ENCODE assay signal across 30 mouse cellular contexts in the genomic region with DNA sequence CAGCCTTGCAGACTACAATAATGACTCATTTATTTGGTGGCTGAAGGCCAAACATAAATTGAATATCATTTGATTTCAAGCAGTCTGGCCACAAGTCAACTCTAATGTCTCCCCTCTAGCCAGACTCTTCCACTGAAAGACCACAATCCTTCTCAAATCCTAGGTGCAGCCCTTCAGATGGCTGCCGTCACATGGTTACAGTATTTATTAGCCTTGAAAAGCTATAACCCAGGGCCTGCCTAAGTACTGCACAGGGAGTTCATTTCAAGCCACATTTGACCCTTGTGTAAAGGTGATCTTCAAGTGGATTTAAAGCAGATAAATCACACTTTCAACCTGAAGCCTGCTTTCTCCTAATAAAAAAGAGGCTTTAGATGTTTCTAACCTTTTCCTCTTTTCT. TPM values are rescaled to one million over a fixed set of nuclear protein-coding genes. Genes with fewer than 3 reads are reported as not detected.
DNase-seq lines count a peak whose midpoint lies in the region; ATAC-seq and TF ChIP-seq lines count a peak whose summit lies in the region.
"Had no signal": no experiment of that assay in that cellular context is flagged by ENCODE, and none has a peak within 500 bp of the region (broad histone marks: within the 10 kb centered on the region; RNA-seq: fewer than 3 reads in every experiment).

No protein-coding gene starts in this region.

- no peak overlapping the region for H3K27ac ChIP-seq in embryonic facial prominence, embryonic 14.5 days (replicated peaks; ENCODE audit: low read depth, low read length)
- no peak overlapping the region for H3K27ac ChIP-seq in embryonic facial prominence, embryonic 10.5 days (replicated peaks)
- H3K27ac ChIP-seq in midbrain, embryonic 15.5 days = peak overlapping the region; percentile 49; the same call in 1 of the 2 replicates
- no peak overlapping the region for H3K27ac ChIP-seq in midbrain, embryonic 11.5 days (ENCODE audit: low read depth, low read length)
- H3K27ac ChIP-seq in cerebellum, adult 2 months (ENCODE audit: insufficient read depth, low read length) = no peak overlapping the region
- H3K27ac ChIP-seq: embryonic facial prominence, embryonic 12.5 days; heart, embryonic 13.5 days; left cerebral cortex, adult 2 months had no signal

- 62% methylated on average over 1 of the region's 1 CpGs for WGBS in embryonic facial prominence, embryonic 14.5 days
- WGBS in embryonic facial prominence, embryonic 10.5 days = 88% methylated on average over 1 of the region's 1 CpGs
- 54% methylated on average over 1 of the region's 1 CpGs for WGBS in midbrain, embryonic 15.5 days
- WGBS in midbrain, embryonic 11.5 days = 90% methylated on average over 1 of the region's 1 CpGs
- WGBS in cerebellum, adult 2 months = 82% methylated on average over 1 of the region's 1 CpGs

- H3K4me1 ChIP-seq in embryonic facial prominence, embryonic 14.5 days (ENCODE audit: control insufficient read depth, insufficient read depth, low read length) = 0 out of 2 replicates have a peak, but pooled peaks cover 8% of the 10 kb centered on the region
- H3K4me1 ChIP-seq in embryonic facial prominence, embryonic 10.5 days = peaks cover 7% of the 10 kb centered on the region; the same call in 1 of the 2 replicates
- H3K4me1 ChIP-seq in midbrain, embryonic 15.5 days = peaks cover 10% of the 10 kb centered on the region
- H3K4me1 ChIP-seq in midbrain, embryonic 11.5 days (ENCODE audit: control insufficient read depth, insufficient read depth, low read length) = no peaks in the 10 kb centered on the region
- H3K4me1 ChIP-seq in cerebellum, adult 2 months (ENCODE audit: control insufficient read depth, insufficient read depth, low read length) = peaks cover 3% of the 10 kb centered on the region
- H3K4me1 ChIP-seq: heart, embryonic 13.5 days had no signal

- DNase-seq in embryonic facial prominence, embryonic 14.5 days (ENCODE audit: low spot score) = peak; percentile 41
- no peak for DNase-seq in embryonic facial prominence, embryonic 10.5 days (ENCODE audit: low spot score)
- DNase-seq in midbrain, embryonic 11.5 days (ENCODE audit: low spot score, missing footprints) = no peak
- DNase-seq in brain, embryonic 14.5 days (ENCODE audit: low read depth) = peak; percentile 42
- DNase-seq in cerebellum, adult 2 months = no peak
- no peak for DNase-seq in heart, postnatal 14 days
- DNase-seq: adrenal gland, postnatal 10 days; B cell, adult 2 months; cerebellum, adult 11 months; cerebellum, postnatal 14 days; heart, postnatal 36 days; kidney, adult 8-10 months; kidney, postnatal 14 days; left cerebral cortex, postnatal 4 days; liver; lung, postnatal 10 days; right cerebral cortex, postnatal 14 days; spleen, adult 18-20 months; thymus, postnatal 36 days had no signal

- no peak for TF ChIP-seq POLR2A in brain, embryonic 14.5 days (IDR thresholded peaks at IDR 0.05; ENCODE audit: borderline replicate concordance, extremely low read depth, insufficient read depth, insufficient read length, poor library complexity, severe bottlenecking)
- TF ChIP-seq POLR2A in cerebellum, adult 2 months (IDR thresholded peaks at IDR 0.05; ENCODE audit: borderline replicate concordance, insufficient read depth, low read length) = no peak

- no peak overlapping the region for H3K4me2 ChIP-seq in embryonic facial prominence, embryonic 14.5 days (ENCODE audit: low read depth, low read length)
- H3K4me2 ChIP-seq in midbrain, embryonic 15.5 days = no peak overlapping the region
- no peak overlapping the region for H3K4me2 ChIP-seq in midbrain, embryonic 11.5 days
- H3K4me2 ChIP-seq: embryonic facial prominence, embryonic 12.5 days; heart, embryonic 13.5 days had no signal

- H3K9ac ChIP-seq in embryonic facial prominence, embryonic 14.5 days (ENCODE audit: low read depth, low read length) = no peak overlapping the region
- H3K9ac ChIP-seq in midbrain, embryonic 15.5 days = no peak overlapping the region
- no peak overlapping the region for H3K9ac ChIP-seq in midbrain, embryonic 11.5 days (ENCODE audit: low read length)
- H3K9ac ChIP-seq: embryonic facial prominence, embryonic 12.5 days; heart, embryonic 13.5 days had no signal

- H3K9me3 ChIP-seq in embryonic facial prominence, embryonic 14.5 days (ENCODE audit: control insufficient read depth, low read length) = no peaks in the 10 kb centered on the region
- H3K9me3 ChIP-seq in embryonic facial prominence, embryonic 10.5 days = no peaks in the 10 kb centered on the region
- H3K9me3 ChIP-seq in midbrain, embryonic 15.5 days = no peaks in the 10 kb centered on the region
- H3K9me3 ChIP-seq in midbrain, embryonic 11.5 days (ENCODE audit: control insufficient read depth, low read length) = no peaks in the 10 kb centered on the region
- H3K9me3 ChIP-seq: embryonic facial prominence, embryonic 12.5 days had no signal

- intact Hi-C loops in heart, postnatal 14 days (cut with DNase I) = no loop called here

- no peaks in the 10 kb centered on the region for H3K27me3 ChIP-seq in embryonic facial prominence, embryonic 14.5 days (replicated peaks; ENCODE audit: control insufficient read depth, insufficient read depth, low read length)
- H3K27me3 ChIP-seq in embryonic facial prominence, embryonic 10.5 days (replicated peaks; ENCODE audit: low read depth, poor library complexity, severe bottlenecking) = no peaks in the 10 kb centered on the region
- no peaks in the 10 kb centered on the region for H3K27me3 ChIP-seq in midbrain, embryonic 15.5 days (replicated peaks)
- H3K27me3 ChIP-seq in midbrain, embryonic 11.5 days (ENCODE audit: control insufficient read depth, insufficient read depth, low read length) = no peaks in the 10 kb centered on the region
- no peaks in the 10 kb centered on the region for H3K27me3 ChIP-seq in cerebellum, adult 2 months (ENCODE audit: control insufficient read depth, insufficient read depth, low read length)
- H3K27me3 ChIP-seq: embryonic facial prominence, embryonic 12.5 days; heart, embryonic 13.5 days had no signal

- no peaks in the 10 kb centered on the region for H3K36me3 ChIP-seq in embryonic facial prominence, embryonic 14.5 days (ENCODE audit: control insufficient read depth, insufficient read depth, low read length)
- no peaks in the 10 kb centered on the region for H3K36me3 ChIP-seq in embryonic facial prominence, embryonic 10.5 days (replicated peaks)
- H3K36me3 ChIP-seq in midbrain, embryonic 15.5 days (replicated peaks) = no peaks in the 10 kb centered on the region
- no peaks in the 10 kb centered on the region for H3K36me3 ChIP-seq in midbrain, embryonic 11.5 days (ENCODE audit: control insufficient read depth, insufficient read depth, low read length)
- H3K36me3 ChIP-seq: embryonic facial prominence, embryonic 12.5 days; heart, embryonic 13.5 days had no signal

- H3K4me3 ChIP-seq in embryonic facial prominence, embryonic 14.5 days (ENCODE audit: low read depth, low read length) = no peak overlapping the region
- H3K4me3 ChIP-seq in embryonic facial prominence, embryonic 10.5 days = no peak overlapping the region
- H3K4me3 ChIP-seq in midbrain, embryonic 15.5 days = no peak overlapping the region
- no peak overlapping the region for H3K4me3 ChIP-seq in midbrain, embryonic 11.5 days (ENCODE audit: low read depth, low read length)
- no peak overlapping the region for H3K4me3 ChIP-seq in cerebellum, adult 2 months (replicated peaks; ENCODE audit: insufficient read depth, low read depth, low read length)
- H3K4me3 ChIP-seq: embryonic facial prominence, embryonic 12.5 days; heart, embryonic 13.5 days; left cerebral cortex, adult 2 months had no signal

- no peak for TF ChIP-seq CTCF in brain, embryonic 14.5 days (IDR thresholded peaks at IDR 0.05; ENCODE audit: borderline replicate concordance, extremely low read depth, insufficient read depth, insufficient read length)
- no peak for TF ChIP-seq CTCF in cerebellum, adult 2 months (IDR thresholded peaks at IDR 0.05; ENCODE audit: borderline replicate concordance, insufficient read depth, low read depth, low read length)

- ATAC-seq in embryonic facial prominence, embryonic 14.5 days (ENCODE audit: low read depth) = no peak
- no peak for ATAC-seq in midbrain, embryonic 15.5 days (replicated peaks)
- ATAC-seq in midbrain, embryonic 11.5 days (ENCODE audit: low FRiP score) = no peak
- ATAC-seq: forebrain, embryonic 16.5 days; inflammation-experienced regulatory T-cells, adult 6 months had no signal

RNA-seq across cellular contexts. Expression of a gene that starts 37.7 kb away (rescaled TPM):
- polyA plus RNA-seq in embryonic facial prominence, embryonic 14.5 days (2014; fragmentation: Nextera tagmentation; extraction: Ambion mirVana) = not detected in 2 replicates
- polyA plus RNA-seq in embryonic facial prominence, embryonic 10.5 days (2016; fragmentation: Nextera tagmentation; extraction: Ambion mirVana) = not detected in 2 replicates
- polyA plus RNA-seq in midbrain, embryonic 15.5 days (2015; fragmentation: Nextera tagmentation; extraction: Ambion mirVana) = not detected in 2 replicates
- polyA plus RNA-seq in midbrain, embryonic 11.5 days (2014; fragmentation: Nextera tagmentation; extraction: Ambion mirVana) = not detected in 2 replicates
- not detected in 2 replicates for polyA plus RNA-seq in brain, embryonic 14.5 days (2012; rRNA removed)
- not detected in 2 replicates for polyA plus RNA-seq in cerebellum, adult 2 months (2012; rRNA removed)
- not detected for total RNA-seq in heart, postnatal 14 days (2021)
- total RNA-seq: adrenal gland, postnatal 10 days; gastrocnemius, adult 18-20 months; heart, postnatal 36 days; left cerebral cortex, adult 2 months; left cerebral cortex, postnatal 4 days; megakaryocyte progenitor cell, adult 5-6 weeks; neutrophil, adult 5-6 weeks had no signal
- polyA plus RNA-seq: embryonic facial prominence, embryonic 12.5 days; forebrain, embryonic 16.5 days; gonadal fat pad, adult 2 months; heart, embryonic 13.5 days; inflammation-experienced regulatory T-cells, adult 6 months; liver, embryonic 16.5 days had no signal

Comparison
In these comparisons a context has a peak if more than half of its experiments do, and no peak if none do; other contexts are left out.
1. DNase-seq: peak in embryonic facial prominence, embryonic 14.5 days (single experiment) and brain, embryonic 14.5 days (single experiment); none in embryonic facial prominence, embryonic 10.5 days (single experiment), midbrain, embryonic 11.5 days (single experiment), cerebellum, adult 2 months (0 of 2) and heart, postnatal 14 days (0 of 2).